Mouse (Mus musculus): ENCODE measurements at regions not wholly inside any gene's neighbourhood (a gene's known extent, or its start where the extent isn't known, plus 50 kb on each side); places are given as distances from the start of the nearest gene placed in this dataset.

DNA sequence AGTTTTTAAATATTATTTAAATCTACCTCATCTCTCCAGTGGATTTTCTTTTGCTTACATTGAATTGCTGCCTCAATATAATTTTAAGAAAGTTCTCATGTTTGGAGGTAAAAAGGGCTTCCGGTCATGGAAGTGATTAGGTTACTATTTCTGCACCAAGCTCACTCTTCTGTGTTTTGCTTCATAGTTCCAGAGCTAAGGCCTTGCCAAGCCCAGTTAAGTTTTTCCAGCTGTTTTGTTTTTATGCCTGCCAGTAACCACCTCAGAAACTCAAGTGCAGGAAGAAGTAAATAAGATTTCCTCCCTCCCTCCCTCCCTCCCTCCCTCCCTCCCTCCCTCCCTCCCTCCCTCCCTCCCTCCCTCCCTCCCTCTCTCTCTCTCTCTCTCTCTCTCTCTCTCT lies 2466.1 kb downstream of the Poteg start:
- DNase-seq (ENCODE audit: low read depth, low spot score) = no peak

DNA sequence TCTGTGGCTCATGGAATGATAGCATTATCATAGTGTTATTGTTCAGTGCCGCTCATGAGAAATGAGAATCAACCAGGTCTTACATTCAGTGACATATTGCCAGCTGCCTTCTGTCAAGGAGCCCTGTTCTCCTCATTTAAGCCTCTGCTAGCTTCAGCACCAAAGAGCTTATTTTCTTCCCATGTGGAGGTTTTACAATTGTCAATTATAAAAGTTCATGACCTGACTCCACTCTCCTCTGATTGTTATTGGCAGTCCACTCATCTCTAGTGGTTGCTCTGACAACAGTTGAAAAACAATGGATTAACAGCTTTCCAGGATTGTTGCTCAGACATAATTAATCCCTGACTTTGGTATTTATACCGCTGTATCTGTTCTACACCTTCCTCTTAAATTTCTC lies 2473.0 kb downstream of the Poteg start:
- no peak for DNase-seq (ENCODE audit: low read depth, low spot score)

DNA sequence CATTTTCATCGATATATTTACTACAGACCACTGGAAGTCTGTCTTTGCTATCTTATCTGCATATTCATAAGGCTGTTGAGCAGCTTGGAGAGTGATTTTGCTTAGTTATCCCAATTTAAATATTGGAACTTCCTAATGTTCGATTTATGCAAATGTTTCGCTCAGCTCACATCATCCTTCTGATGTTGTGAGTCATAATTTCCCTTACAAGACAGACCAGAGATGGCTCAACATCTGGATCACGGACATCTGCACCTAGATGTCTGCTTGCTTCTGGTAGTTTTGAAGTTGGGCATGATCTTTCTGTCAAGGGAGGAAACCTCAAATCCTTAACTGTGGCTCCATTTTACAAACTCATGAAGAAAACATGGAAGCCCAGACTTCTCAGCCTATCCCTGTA lies 2480.8 kb downstream of the Poteg start:
- DNase-seq (ENCODE audit: low read depth, low spot score) = no peak

DNA sequence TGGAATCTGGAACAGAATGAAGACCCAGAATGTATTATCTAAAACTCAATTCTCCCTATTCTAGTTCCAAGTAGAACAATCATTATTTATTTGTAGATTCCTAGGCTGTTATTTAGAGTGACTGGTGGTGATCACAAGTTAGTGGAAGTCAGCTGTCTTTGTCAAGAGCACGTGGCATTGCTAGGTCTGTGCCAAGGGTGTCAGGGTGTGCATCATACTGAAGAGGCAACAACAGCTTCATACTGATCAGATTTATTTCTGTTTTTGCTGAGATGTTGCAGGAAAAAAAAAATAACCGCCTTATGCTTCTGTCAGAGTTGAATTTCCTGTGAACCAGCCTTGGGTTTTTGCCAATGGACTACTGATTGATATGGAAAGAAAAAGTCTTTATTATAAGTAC lies 2513.9 kb downstream of the Poteg start:
- no peak for DNase-seq (ENCODE audit: low read depth, low spot score)

DNA sequence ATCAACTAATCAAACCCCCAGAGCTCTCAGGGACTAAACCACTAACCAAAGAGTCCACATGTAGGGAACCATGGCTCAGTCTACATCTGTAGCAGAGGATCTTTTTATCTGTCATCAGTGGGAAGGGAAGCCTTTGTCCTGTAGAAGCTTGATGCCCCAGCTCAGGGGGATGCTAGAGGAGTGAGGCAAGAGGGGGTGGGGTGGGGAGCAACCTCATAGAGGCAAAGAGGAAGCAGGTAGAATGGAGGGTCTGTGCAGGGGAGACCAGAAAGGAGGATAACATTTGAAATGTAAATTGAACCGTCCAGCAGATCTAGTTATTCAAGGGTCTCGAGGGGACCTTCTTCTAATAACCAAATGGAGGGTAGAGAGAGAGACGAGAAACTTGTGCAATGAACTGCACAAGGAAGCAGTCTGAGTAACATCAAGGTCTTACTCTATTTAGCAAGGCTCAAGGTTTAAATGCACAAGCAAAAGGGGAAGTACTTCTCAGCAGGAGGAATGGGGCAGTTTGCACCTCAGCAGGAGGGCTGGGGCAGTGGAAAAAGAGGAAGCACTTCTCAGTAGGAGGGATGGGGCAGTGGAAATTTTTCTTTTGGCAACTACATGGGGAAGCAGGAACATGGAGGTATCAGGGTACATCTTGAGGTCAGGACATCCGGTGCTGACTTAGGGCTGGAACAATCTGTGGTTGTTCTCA lies 2529.3 kb downstream of the Poteg start:
- DNase-seq (ENCODE audit: low read depth, low spot score) = no peak

DNA sequence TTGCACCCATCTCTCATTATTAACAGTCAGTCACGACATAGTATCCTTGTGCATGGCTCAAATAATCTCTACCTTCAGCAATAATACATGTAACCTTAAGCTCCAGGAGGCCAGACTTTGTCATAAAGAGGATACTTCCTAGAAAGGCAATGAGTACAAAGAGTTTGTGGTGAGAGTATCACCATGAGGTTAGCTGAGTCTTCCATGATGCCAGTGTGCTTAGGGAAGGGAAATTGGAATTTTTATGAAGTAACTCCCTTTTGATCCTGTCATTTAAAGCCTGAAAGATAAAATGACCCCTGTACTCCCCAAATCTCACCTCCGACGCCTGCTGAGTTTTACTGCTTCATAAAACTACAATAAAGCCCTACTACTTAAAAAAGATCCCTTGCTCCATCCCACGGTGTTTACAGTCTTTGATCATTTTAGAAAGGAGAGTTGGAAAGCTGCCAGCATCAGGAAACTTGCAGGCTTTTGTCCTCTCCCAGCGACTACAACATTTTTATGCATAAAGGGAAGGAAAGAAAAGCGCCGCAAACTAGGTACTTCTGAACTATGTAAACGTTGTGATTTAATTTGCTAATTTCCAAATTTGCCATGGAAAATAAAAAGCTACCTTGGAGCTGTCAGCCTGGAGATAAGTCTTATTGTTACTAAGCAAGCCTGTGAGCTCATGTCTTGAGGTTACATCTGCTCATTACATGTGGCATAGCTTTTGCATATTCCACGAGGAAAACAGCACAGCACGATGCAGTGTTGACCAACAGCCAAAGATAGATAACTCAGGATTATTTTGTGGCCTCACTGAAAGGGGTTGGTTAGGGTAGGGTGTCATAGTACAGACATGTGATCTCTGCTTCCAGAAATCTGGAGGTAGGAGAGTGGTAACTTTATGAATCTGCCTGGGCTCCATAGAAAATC lies 2531.4 kb downstream of the Poteg start:
- DNase-seq (ENCODE audit: low read depth, low spot score) = peak; percentile 30

DNA sequence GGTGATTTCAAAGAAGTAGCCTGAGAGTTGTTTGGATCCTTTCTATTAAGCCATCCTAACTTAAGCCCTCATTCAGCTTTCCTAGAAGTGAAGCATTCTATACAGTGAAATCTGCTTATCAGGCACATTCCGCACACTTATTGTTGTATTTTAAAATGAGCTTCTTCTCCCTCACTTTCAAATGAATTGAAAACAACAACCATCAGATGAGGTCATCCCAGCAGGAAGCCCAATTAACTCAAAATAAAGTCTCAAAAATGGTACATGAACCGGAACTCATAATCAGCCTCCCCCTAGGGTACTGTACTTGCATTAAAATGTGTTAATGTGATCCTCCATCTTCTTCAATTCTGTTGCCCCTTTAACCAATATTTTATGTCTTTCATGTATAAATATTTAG lies 2545.1 kb downstream of the Poteg start:
- DNase-seq (ENCODE audit: low read depth, low spot score) = no peak

DNA sequence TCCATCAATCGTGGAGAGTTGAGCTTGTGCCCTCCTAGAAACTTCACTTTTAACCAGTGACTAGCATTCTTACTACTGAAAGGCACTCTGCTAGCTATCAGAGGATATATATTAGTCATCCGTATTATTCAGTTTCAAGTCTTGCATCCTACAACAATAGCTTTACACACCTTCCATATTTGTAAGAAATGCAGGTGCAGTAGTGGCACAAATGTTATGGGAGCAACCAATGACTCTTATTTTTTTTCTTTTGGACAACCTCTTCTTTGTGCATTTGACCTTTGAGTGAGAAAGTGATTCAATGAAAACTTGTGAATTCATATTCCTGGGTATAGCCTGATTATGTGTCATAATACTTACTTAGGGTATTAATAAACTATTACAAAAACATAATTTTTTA lies 2551.9 kb downstream of the Poteg start:
- DNase-seq (ENCODE audit: low read depth, low spot score) = no peak

Data from brain, embryonic 18.5 days (tissue).